Mouse (Mus musculus): ENCODE measurements around the gene Nr1d2.
"Not testable (repeated sequence)": the region's sequence is repeated elsewhere in the genome, so short reads cannot be mapped to it uniquely, and the experiment has no call there.

DNA sequence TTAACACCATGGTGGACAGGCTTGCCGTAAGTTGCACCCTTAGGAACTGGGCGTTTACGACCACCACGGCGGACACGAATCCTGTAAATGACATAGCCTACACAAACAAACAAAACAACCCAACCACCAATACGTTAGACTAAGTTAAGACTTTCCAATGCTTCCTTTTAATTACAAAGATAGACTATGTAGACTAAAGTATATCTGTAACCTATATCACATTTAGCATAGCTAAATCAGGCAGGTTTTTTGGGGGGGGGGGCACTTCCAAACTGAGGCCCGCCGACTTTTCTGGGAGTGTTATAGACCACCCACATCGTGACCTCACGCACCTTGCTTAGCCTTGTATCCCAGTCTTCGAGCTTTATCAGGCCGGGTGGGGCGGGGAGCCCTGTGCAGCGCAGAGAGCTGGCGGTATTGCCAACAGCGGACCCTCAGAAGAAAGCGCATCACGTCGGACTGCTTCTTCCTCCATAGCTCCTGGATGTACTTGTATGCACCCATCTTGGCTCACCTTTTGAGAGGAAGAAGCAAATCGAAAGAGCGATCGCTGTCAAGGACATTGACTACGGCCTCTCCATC, 31.1 kb upstream of the Nr1d2 start:
- TF ChIP-seq CTCF (IDR thresholded peaks at IDR 0.05; ENCODE audit: low read depth, low read length); POLR2A (IDR thresholded peaks at IDR 0.05; ENCODE audit: extremely low read depth, insufficient read depth, low read length): not testable (repeated sequence)

Data from liver, adult 2 months (tissue).